Mouse (Mus musculus): Measurements from ENCODE around the gene BC048562. TPM values are rescaled to one million over a fixed set of nuclear protein-coding genes. Genes with fewer than 3 reads are reported as not detected.

Gene BC048562
- not detected in 2 replicates for total RNA-seq (2012; rRNA removed)
- polyA plus RNA-seq (2012; ENCODE audit: insufficient read depth in 1 of 2, insufficient read length in 2 of 2, low read depth in 1 of 2, low replicate concordance in 2 of 2, missing spikeins in 1 of 2), result not detected

GRCm38 (mm10) chr9:108436182-108436581 lies at the start of gene BC048562:
TSS of gene BC048562 (plus strand) at chr9:108436482.
- TF ChIP-seq ZMIZ1 (IDR thresholded peaks at IDR 0.05; ENCODE audit: low read depth, low read length) (no peak), RCOR1 (IDR thresholded peaks at IDR 0.05; ENCODE audit: low read depth, low read length) (no peak), MAZ (IDR thresholded peaks at IDR 0.05; ENCODE audit: low read depth, low read length) (no peak), RAD21 (IDR thresholded peaks at IDR 0.05; ENCODE audit: low read depth, low read length) (no peak), E2F4 (IDR thresholded peaks at IDR 0.05; ENCODE audit: borderline replicate concordance, low read depth, low read length) (no peak), TCF12 (IDR thresholded peaks at IDR 0.05; ENCODE audit: low read depth, low read length) (no peak), ZC3H11A (IDR thresholded peaks at IDR 0.05; ENCODE audit: low read depth, low read length) (no peak), GABPA (IDR thresholded peaks at IDR 0.05; ENCODE audit: low read depth, low read length) (no peak), UBTF (IDR thresholded peaks at IDR 0.05; ENCODE audit: borderline replicate concordance, insufficient read depth, low read depth, low read length) (no peak), SIN3A (IDR thresholded peaks at IDR 0.05; ENCODE audit: low read length) (no peak), POLR2A (IDR thresholded peaks at IDR 0.05; ENCODE audit: control insufficient read depth in 1 of 2, insufficient read depth in 1 of 2, low read depth in 1 of 2, low read length in 2 of 2, poor library complexity in 1 of 2) (no peak), HCFC1 (IDR thresholded peaks at IDR 0.05; ENCODE audit: low read depth, low read length) (no peak), MEF2A (IDR thresholded peaks at IDR 0.05; ENCODE audit: extremely low read depth, insufficient replicate concordance, low read depth, low read length, poor library complexity, severe bottlenecking) (no peak), MYB (IDR thresholded peaks at IDR 0.05; ENCODE audit: low read depth, low read length) (no peak), POLR2AphosphoS2 (IDR thresholded peaks at IDR 0.05; ENCODE audit: low read length) (no peak), USF1 (IDR thresholded peaks at IDR 0.05; ENCODE audit: low read depth, low read length) (no peak), ZNF384 (IDR thresholded peaks at IDR 0.05; ENCODE audit: low read depth, low read length) (no peak), MAFK (IDR thresholded peaks at IDR 0.05; ENCODE audit: borderline replicate concordance, low read depth, low read length) (no peak), CHD2 (IDR thresholded peaks at IDR 0.05; ENCODE audit: low read length) (no peak)
- H3K79me2 ChIP-seq (ENCODE audit: control insufficient read depth, insufficient read depth, low read length, poor library complexity), result no peaks in the 10 kb centered on the region
- no peaks in the 10 kb centered on the region; a peak in 1 of 4 replicates for H3K4me1 ChIP-seq (ENCODE audit: control insufficient read depth in 1 of 2, insufficient read depth in 2 of 2, low read length in 2 of 2)
- H3K9ac ChIP-seq (ENCODE audit: control insufficient read depth, low read depth, low read length, poor library complexity, severe bottlenecking), result no peak within 1 kb of the TSS
- DNase-seq (ENCODE audit: low read depth, low spot score), result no peak
- H3K27me3 ChIP-seq (ENCODE audit: control insufficient read depth in 1 of 2, insufficient read depth in 2 of 2, low read length in 2 of 2), result peaks cover 9 to 11% of the 10 kb centered on the region in 2 experiments
- H3K36me3 ChIP-seq (ENCODE audit: control insufficient read depth in 1 of 2, insufficient read depth in 2 of 2, low read length in 2 of 2), result no peaks in the 10 kb centered on the region
- H3K9me3 ChIP-seq (replicated peaks; ENCODE audit: insufficient read depth, low read length), result no peaks in the 10 kb centered on the region
- H3K4me3 ChIP-seq (ENCODE audit: control insufficient read depth in 1 of 2, insufficient read depth in 1 of 2, low read depth in 2 of 2, low read length in 2 of 2), result no peak within 1 kb of the TSS
- H3K27ac ChIP-seq (ENCODE audit: control insufficient read depth, low read depth, low read length), result no peak within 1 kb of the TSS

DNA sequence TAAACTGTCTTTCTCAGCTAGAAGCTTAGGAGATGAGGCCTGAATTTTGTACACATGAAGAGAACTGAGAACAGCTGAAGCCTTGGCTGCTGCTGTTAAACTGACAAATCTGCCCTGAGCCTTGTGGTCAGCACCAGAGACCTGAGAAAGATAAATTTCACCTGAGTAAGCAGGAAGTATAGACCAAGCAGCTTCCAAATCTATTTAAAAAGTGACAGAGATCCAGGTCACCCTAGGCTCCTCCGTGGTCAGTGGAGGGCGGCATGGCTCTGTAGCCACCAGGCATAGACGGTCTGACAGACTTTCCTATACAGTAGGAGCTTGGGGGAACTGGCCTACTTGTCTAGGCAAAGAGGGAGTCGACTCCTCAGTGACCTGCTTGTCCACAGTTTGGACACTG lies 49.5 kb upstream of the BC048562 start:
- TF ChIP-seq POLR2A (IDR thresholded peaks at IDR 0.05; ENCODE audit: control insufficient read depth in 1 of 2, insufficient read depth in 1 of 2, low read depth in 1 of 2, low read length in 2 of 2, poor library complexity in 1 of 2) (no peak), ZMIZ1 (IDR thresholded peaks at IDR 0.05; ENCODE audit: low read depth, low read length) (no peak), HCFC1 (IDR thresholded peaks at IDR 0.05; ENCODE audit: low read depth, low read length) (no peak), ELF1 (IDR thresholded peaks at IDR 0.05; ENCODE audit: low read depth, low read length) (no peak), NELFE (IDR thresholded peaks at IDR 0.05; ENCODE audit: low read depth, low read length) (no peak), ZC3H11A (IDR thresholded peaks at IDR 0.05; ENCODE audit: low read depth, low read length) (no peak), USF1 (IDR thresholded peaks at IDR 0.05; ENCODE audit: low read depth, low read length) (no peak), MAZ (IDR thresholded peaks at IDR 0.05; ENCODE audit: low read depth, low read length) (no peak), EP300 (IDR thresholded peaks at IDR 0.05; ENCODE audit: low read depth in 1 of 2, low read length in 2 of 2) (no peak), POLR2AphosphoS5 (IDR thresholded peaks at IDR 0.05; ENCODE audit: borderline replicate concordance, low read depth, low read length) (no peak), RAD21 (IDR thresholded peaks at IDR 0.05; ENCODE audit: low read depth, low read length) (no peak), MAFK (IDR thresholded peaks at IDR 0.05; ENCODE audit: borderline replicate concordance, low read depth, low read length) (no peak), TCF12 (IDR thresholded peaks at IDR 0.05; ENCODE audit: low read depth, low read length) (no peak), MAX (IDR thresholded peaks at IDR 0.05; ENCODE audit: low read length) (no peak), TBP (IDR thresholded peaks at IDR 0.05; ENCODE audit: low read depth, low read length) (no peak), KAT2A (conservative IDR thresholded peaks at IDR 0.05; ENCODE audit: low read depth, low read length) (no peak), MYB (IDR thresholded peaks at IDR 0.05; ENCODE audit: low read depth, low read length) (no peak), CHD1 (IDR thresholded peaks at IDR 0.05; ENCODE audit: low read depth, low read length) (no peak)
- Histone ChIP-seq H3K9ac (ENCODE audit: control insufficient read depth, low read depth, low read length, poor library complexity, severe bottlenecking) (no peak overlapping the region), H3K27me3 (ENCODE audit: control insufficient read depth in 1 of 2, insufficient read depth in 2 of 2, low read length in 2 of 2) (no peaks in the 10 kb centered on the region), H3K79me2 (ENCODE audit: control insufficient read depth, insufficient read depth, low read length, poor library complexity) (no peaks in the 10 kb centered on the region), H3K4me3 (ENCODE audit: control insufficient read depth in 1 of 2, insufficient read depth in 1 of 2, low read depth in 2 of 2, low read length in 2 of 2) (no peak overlapping the region), H3K4me1 (ENCODE audit: control insufficient read depth in 1 of 2, insufficient read depth in 2 of 2, low read length in 2 of 2) (no peaks in the 10 kb centered on the region), H3K9me3 (replicated peaks; ENCODE audit: insufficient read depth, low read length) (no peaks in the 10 kb centered on the region), H3K27ac (ENCODE audit: control insufficient read depth, low read depth, low read length) (no peak overlapping the region), H3K36me3 (ENCODE audit: control insufficient read depth in 1 of 2, insufficient read depth in 2 of 2, low read length in 2 of 2) (peaks cover 0 to 20% of the 10 kb centered on the region in 2 experiments; a peak in 2 of 4 replicates)
- no peak for DNase-seq (ENCODE audit: low read depth, low spot score)
